Mouse (Mus musculus) thymus, adult 2 months (tissue): ENCODE results near the gene Snap23. TPM values are rescaled to one million over a fixed set of nuclear protein-coding genes. Genes with fewer than 3 reads are reported as not detected.

Experiments
- DNase-seq: peaks from one replicate; pipeline ENCODE4 v3.0.0; 2021
- H3K27ac ChIP-seq: fragments of 200-500 bp; 2 replicates; pipeline ENCODE4 v1.5.1; 2012; ENCODE audit warnings: low read length, control low read depth; ENCODE audit not compliant: control insufficient read depth, insufficient read depth
- H3K27me3 ChIP-seq: fragments of 200-500 bp; 2 replicates; pipeline ENCODE4 v1.6.1; 2012; ENCODE audit warnings: mild to moderate bottlenecking, low read length, moderate library complexity, mixed read lengths; ENCODE audit not compliant: control insufficient read depth, insufficient read depth
- H3K36me3 ChIP-seq: fragments of 200-500 bp; 2 replicates; pipeline ENCODE4 v1.6.1; 2012; ENCODE audit warnings: mild to moderate bottlenecking, low read length, moderate library complexity; ENCODE audit not compliant: control insufficient read depth, insufficient read depth
- H3K4me1 ChIP-seq: fragments of 200-500 bp; replicated peaks from 2 replicates; pipeline ENCODE4 v1.6.1; 2012; ENCODE audit warnings: low read length; ENCODE audit not compliant: control insufficient read depth, insufficient read depth
- H3K4me3 ChIP-seq: fragments of 200-500 bp; 2 replicates; pipeline ENCODE4 v1.5.1; 2012; ENCODE audit warnings: mild to moderate bottlenecking, low read length, control low read depth, moderate library complexity; ENCODE audit not compliant: control insufficient read depth, insufficient read depth
- CTCF ChIP-seq: fragments of 200-500 bp; IDR thresholded peaks from 2 replicates; pipeline ENCODE4 v1.5.1; 2012; ENCODE audit warnings: mild to moderate bottlenecking, control low read depth, low read length, moderate library complexity, borderline replicate concordance; ENCODE audit not compliant: control insufficient read depth, poor library complexity, insufficient read depth; ENCODE audit errors: extremely low read depth
- POLR2A ChIP-seq: fragments of 200-500 bp; IDR thresholded peaks from 2 replicates; pipeline ENCODE4 v1.6.1; 2012; ENCODE audit warnings: mild to moderate bottlenecking, low read length, control low read depth, moderate library complexity; ENCODE audit not compliant: control insufficient read depth, poor library complexity, insufficient read depth; ENCODE audit errors: extremely low read depth
- WGBS: fragments of 180-500 bp; shearing (Covaris S2); methylation state at CpG from one replicate; pipeline ENCODE4 v1.1.7; 2018; 5-methylcytosine and 5-hydroxymethylcytosine counted together
- polyA plus RNA-seq: library from polyadenylated mRNA; depleted of rRNA; stranded (reverse); fragments of >200 nt; gene quantifications from 2 replicates; pipeline ENCODE4 v1.2.3, GENCODE M21; 2012; rRNA removed

The Snap23 gene
- polyA plus RNA-seq, 1 experiment = 7.0 TPM

GRCm38 (mm10) chr2:120643836-120644235 lies 76.4 kb downstream of the Snap23 start:
- Histone ChIP-seq H3K36me3 (no peaks in the 10 kb centered on the region), H3K4me3 (no peak overlapping the region), H3K27ac (no peak overlapping the region), H3K4me1 (no peaks in the 10 kb centered on the region), H3K27me3 (no peaks in the 10 kb centered on the region)
- WGBS = 89% methylated on average over 7 of the region's 7 CpGs
- no peak for DNase-seq
- TF ChIP-seq CTCF = no peak
- no peak for TF ChIP-seq POLR2A

- H3K27ac ChIP-seq = no peak overlapping the region
- DNase-seq = no peak
- TF ChIP-seq CTCF = no peak
- no peaks in the 10 kb centered on the region for H3K4me1 ChIP-seq
- H3K27me3 ChIP-seq = no peaks in the 10 kb centered on the region
- H3K4me3 ChIP-seq = no peak overlapping the region
- no peaks in the 10 kb centered on the region for H3K36me3 ChIP-seq
- 68% methylated on average over 4 of the region's 4 CpGs for WGBS
Measured at GRCm38 (mm10) chr2:120646777-120647176, 79.3 kb downstream of the Snap23 start.

Other genes with a start within 250 kb of the Snap23 start
- 38.8 and 40.8 TPM in 2 replicates for gene Vps39, start 214.5 kb upstream of the Snap23 start, polyA plus RNA-seq
- gene Ganc, start 163.8 kb upstream of the Snap23 start, polyA plus RNA-seq = 15.9 and 17.4 TPM in 2 replicates
- 21.9 and 24.3 TPM in 2 replicates for gene Tmem87a, start 163.6 kb upstream of the Snap23 start, polyA plus RNA-seq
- gene Capn3, start 111.7 kb upstream of the Snap23 start, polyA plus RNA-seq = 56.2 and 69.8 TPM in 2 replicates
- 80.4 and 87.6 TPM in 2 replicates for gene Zfp106, start 3.8 kb upstream of the Snap23 start, polyA plus RNA-seq
- 4.1 and 4.7 TPM in 2 replicates for gene Haus2, start 41.7 kb downstream of the Snap23 start, polyA plus RNA-seq
- 12.2 and 12.8 TPM in 2 replicates for gene Lrrc57, start 41.8 kb downstream of the Snap23 start, polyA plus RNA-seq
- gene Stard9, start 61.5 kb downstream of the Snap23 start, polyA plus RNA-seq = 2.8 and 3.0 TPM in 2 replicates